Mouse (Mus musculus): Measurements from ENCODE around the gene Gpsm1. TPM values are rescaled to one million over a fixed set of nuclear protein-coding genes. Genes with fewer than 3 reads are reported as not detected.
A peak's percentile ranks its signal among the peaks of the same experiment; 100 is the strongest.

The Gpsm1 gene
- polyA plus RNA-seq, 1 experiment from 2014 or later, result 21.4 TPM

DNA sequence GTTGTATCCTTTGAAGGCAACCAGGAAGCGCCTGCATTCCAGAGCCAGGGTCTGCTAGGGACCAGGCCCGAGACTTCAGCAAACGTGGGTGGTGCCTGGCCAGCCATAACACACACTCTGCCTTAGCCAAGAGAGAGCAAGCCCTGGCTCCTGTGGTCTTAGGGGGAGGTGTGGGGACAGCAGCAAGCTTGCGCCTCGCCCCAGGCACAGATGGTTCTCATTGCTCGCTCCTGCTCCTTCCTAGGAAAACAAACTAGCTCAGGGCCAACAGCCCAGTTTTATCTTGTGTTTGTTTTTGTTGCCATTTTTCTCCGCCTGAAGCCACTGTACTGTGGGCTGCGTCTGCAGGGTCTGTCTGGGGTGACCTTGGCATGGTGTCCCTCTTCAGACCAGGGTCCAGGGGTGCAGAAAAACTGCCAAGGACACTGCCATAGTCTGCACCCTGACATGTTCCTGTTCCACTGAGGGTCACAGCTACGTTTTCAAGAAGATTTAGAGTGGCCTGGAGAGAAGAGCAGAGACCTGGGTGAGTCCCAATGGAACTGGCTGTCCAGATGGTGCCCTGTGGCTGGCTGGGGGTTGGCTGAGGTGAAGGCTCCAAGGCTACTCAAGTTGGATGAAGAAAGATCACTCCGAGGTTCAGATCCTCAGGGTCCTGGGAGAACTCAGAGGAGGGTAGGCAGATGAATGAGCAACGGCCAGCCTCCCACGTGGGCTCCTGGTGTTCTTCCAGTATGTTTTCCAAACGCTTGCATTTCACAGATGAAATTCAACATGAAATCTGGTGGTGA lies 839 bp upstream of the Gpsm1 start:
- Histone ChIP-seq H3K27me3 (ENCODE audit: control insufficient read depth, insufficient read depth, low read length) (no peaks in the 10 kb centered on the region), H3K9ac (ENCODE audit: low read depth, low read length) (peak overlapping the region; percentile 40; the same call in 1 of the 2 replicates), H3K9me3 (replicated peaks; ENCODE audit: control insufficient read depth, low read length) (no peaks in the 10 kb centered on the region), H3K27ac (ENCODE audit: low read depth, low read length) (peak overlapping the region; percentile 92), H3K4me2 (peak overlapping the region; percentile 94), H3K36me3 (ENCODE audit: control insufficient read depth, insufficient read depth, low read length) (no peaks in the 10 kb centered on the region), H3K4me3 (ENCODE audit: low read depth, low read length) (peak overlapping the region; percentile 90), H3K4me1 (ENCODE audit: control insufficient read depth, insufficient read depth, low read length) (peaks cover 47% of the 10 kb centered on the region)
- ATAC-seq (replicated peaks; ENCODE audit: insufficient number of reproducible peaks, low FRiP score, low TSS enrichment), result no peak
- WGBS (ENCODE audit: insufficient replicate concordance), result 39% methylated on average over 13 of the region's 13 CpGs

DNA sequence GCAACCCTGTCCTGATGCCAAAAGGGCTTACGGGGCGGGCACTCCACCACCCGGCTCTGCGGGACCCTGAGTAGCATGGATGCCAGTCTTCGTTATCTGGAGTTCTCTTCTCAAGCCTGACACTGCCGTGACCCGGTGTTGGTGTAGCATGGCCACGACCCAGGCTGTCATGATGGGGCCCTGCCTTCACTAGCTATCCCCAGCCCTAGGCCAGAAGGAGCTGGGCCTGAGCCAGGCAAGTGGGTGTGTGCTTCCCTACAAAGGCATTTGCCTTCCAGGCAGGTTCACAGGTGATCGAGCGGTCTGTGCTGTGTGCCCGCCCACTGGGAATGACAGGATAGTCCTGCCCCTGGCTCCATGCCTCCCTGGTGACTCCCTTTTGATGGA lies 603 bp downstream of the Gpsm1 start:
- peak; percentile 33 for ATAC-seq (replicated peaks; ENCODE audit: insufficient number of reproducible peaks, low FRiP score, low TSS enrichment)
- Histone ChIP-seq H3K36me3 (ENCODE audit: control insufficient read depth, insufficient read depth, low read length) (no peaks in the 10 kb centered on the region), H3K4me2 (peak overlapping the region; percentile 94), H3K4me3 (ENCODE audit: low read depth, low read length) (peak overlapping the region; percentile 90), H3K9ac (ENCODE audit: low read depth, low read length) (peak overlapping the region; percentile 94), H3K4me1 (ENCODE audit: control insufficient read depth, insufficient read depth, low read length) (peaks cover 41% of the 10 kb centered on the region), H3K27me3 (ENCODE audit: control insufficient read depth, insufficient read depth, low read length) (no peaks in the 10 kb centered on the region), H3K9me3 (replicated peaks; ENCODE audit: control insufficient read depth, low read length) (no peaks in the 10 kb centered on the region), H3K27ac (ENCODE audit: low read depth, low read length) (peak overlapping the region; percentile 92)
- 1% methylated on average over 11 of the region's 11 CpGs for WGBS (ENCODE audit: insufficient replicate concordance)

DNA sequence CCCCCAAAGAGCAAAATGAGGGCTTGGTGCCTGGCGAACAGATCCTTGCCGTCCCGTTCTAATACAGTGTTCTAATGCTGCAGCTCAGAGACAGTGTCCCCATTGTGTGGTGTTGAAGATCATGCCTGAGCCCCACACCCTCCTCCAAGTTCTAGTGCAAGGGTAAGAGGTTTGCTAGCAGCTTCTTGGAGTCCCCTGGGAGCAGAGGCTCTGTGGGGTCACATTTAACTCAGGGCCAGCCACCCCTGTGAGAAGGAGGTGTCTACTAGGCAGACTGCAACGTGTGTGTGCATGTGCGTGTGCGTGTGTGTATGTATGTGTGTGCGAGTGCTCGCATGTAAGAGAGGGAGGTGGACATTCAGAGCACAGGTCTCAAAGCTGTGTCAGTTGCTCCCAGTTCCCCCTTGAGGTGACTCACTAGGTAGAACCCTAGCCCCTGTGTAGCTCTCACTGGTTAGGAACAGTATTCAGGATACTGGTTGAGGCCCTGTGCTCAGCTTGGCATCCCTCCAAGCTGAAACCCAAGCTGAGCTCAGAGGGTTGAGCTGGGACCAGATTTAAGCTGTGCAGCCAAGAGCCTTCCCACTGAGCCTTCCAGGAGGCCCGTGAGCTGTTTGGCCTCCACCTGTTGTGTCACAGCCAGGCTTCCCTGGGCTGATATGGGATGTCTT lies 1.4 kb downstream of the Gpsm1 start:
- H3K27me3 ChIP-seq (ENCODE audit: control insufficient read depth, insufficient read depth, low read length), result no peaks in the 10 kb centered on the region
- H3K27ac ChIP-seq (ENCODE audit: low read depth, low read length), result no peak overlapping the region; the same call in 1 of the 2 replicates
- ATAC-seq (replicated peaks; ENCODE audit: insufficient number of reproducible peaks, low FRiP score, low TSS enrichment), result no peak
- WGBS (ENCODE audit: insufficient replicate concordance), result 63% methylated on average over 9 of the region's 9 CpGs
- H3K9ac ChIP-seq (ENCODE audit: low read depth, low read length), result peak overlapping the region; percentile 94
- no peaks in the 10 kb centered on the region for H3K9me3 ChIP-seq (replicated peaks; ENCODE audit: control insufficient read depth, low read length)
- peak overlapping the region; percentile 94 for H3K4me2 ChIP-seq
- H3K36me3 ChIP-seq (ENCODE audit: control insufficient read depth, insufficient read depth, low read length), result no peaks in the 10 kb centered on the region
- H3K4me3 ChIP-seq (ENCODE audit: low read depth, low read length), result peak overlapping the region; percentile 90
- peaks cover 41% of the 10 kb centered on the region for H3K4me1 ChIP-seq (ENCODE audit: control insufficient read depth, insufficient read depth, low read length)

DNA sequence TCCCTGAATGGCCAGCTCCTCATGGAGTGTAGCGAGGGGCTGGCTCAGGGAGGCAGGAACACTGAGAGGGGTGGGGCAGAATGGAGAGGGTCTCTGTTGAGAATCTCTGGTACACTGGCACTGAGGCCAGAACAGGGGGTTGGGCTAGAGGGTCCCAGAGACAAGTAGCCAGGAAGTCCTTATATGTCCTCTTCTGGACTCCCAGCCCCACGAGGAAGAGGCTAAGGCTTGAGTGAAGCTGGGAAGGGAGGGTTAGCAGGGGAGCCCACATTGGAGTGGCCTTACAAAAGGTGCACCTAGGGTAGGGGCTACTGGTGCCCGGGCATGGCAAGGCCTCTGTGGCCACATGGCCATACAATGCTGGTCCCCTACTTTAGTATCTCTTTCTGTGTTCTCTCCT lies 2.1 kb downstream of the Gpsm1 start:
- Histone ChIP-seq H3K4me2 (peak overlapping the region; percentile 94), H3K27ac (ENCODE audit: low read depth, low read length) (no peak overlapping the region), H3K9ac (ENCODE audit: low read depth, low read length) (no peak overlapping the region), H3K27me3 (ENCODE audit: control insufficient read depth, insufficient read depth, low read length) (no peaks in the 10 kb centered on the region), H3K4me3 (ENCODE audit: low read depth, low read length) (no peak overlapping the region), H3K9me3 (replicated peaks; ENCODE audit: control insufficient read depth, low read length) (no peaks in the 10 kb centered on the region), H3K4me1 (ENCODE audit: control insufficient read depth, insufficient read depth, low read length) (peaks cover 37% of the 10 kb centered on the region), H3K36me3 (ENCODE audit: control insufficient read depth, insufficient read depth, low read length) (no peaks in the 10 kb centered on the region)
- WGBS (ENCODE audit: insufficient replicate concordance), result 65% methylated on average over 3 of the region's 3 CpGs
- ATAC-seq (replicated peaks; ENCODE audit: insufficient number of reproducible peaks, low FRiP score, low TSS enrichment), result no peak

DNA sequence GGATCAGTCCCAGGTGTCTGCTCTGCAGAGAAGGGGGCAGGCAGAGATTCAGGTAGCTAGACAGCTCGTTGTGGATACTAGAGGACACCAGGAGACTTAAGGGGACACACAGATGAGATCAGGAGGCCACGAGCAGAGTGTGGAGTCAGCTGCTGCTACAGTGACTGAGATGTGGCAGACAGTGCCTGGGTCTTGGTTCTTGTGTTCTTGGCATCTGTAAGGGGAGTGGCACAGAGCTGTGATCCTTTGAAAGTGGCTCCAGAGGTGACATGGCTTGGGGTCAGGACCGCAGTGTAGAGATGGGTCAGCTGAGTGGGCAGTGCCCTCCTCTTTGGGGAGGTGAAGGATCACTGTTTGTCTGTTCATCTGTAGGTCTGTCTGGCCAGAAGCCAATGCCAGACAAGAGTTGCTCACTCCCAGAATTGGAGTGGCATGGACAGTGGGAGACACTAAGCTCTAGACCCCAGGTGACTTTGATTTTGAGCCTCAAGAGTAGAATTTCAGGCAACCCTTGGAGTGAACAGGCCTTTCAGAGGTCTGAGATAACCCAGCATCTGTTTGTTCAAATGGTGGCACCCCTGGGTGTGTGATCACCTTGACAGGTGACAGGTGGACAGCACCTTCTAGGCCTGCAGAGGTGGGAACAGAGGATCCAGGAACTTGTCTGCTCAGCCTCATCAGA lies 2.8 kb downstream of the Gpsm1 start:
- H3K27ac ChIP-seq (ENCODE audit: low read depth, low read length), result no peak overlapping the region
- ATAC-seq (replicated peaks; ENCODE audit: insufficient number of reproducible peaks, low FRiP score, low TSS enrichment), result no peak
- peaks cover 1% of the 10 kb centered on the region for H3K36me3 ChIP-seq (ENCODE audit: control insufficient read depth, insufficient read depth, low read length)
- WGBS (ENCODE audit: insufficient replicate concordance), result 81% methylated on average over 3 of the region's 3 CpGs
- no peak overlapping the region for H3K4me2 ChIP-seq
- H3K9ac ChIP-seq (ENCODE audit: low read depth, low read length), result no peak overlapping the region
- peaks cover 37% of the 10 kb centered on the region for H3K4me1 ChIP-seq (ENCODE audit: control insufficient read depth, insufficient read depth, low read length)
- no peaks in the 10 kb centered on the region for H3K9me3 ChIP-seq (replicated peaks; ENCODE audit: control insufficient read depth, low read length)
- no peaks in the 10 kb centered on the region for H3K27me3 ChIP-seq (ENCODE audit: control insufficient read depth, insufficient read depth, low read length)
- H3K4me3 ChIP-seq (ENCODE audit: low read depth, low read length), result no peak overlapping the region

DNA sequence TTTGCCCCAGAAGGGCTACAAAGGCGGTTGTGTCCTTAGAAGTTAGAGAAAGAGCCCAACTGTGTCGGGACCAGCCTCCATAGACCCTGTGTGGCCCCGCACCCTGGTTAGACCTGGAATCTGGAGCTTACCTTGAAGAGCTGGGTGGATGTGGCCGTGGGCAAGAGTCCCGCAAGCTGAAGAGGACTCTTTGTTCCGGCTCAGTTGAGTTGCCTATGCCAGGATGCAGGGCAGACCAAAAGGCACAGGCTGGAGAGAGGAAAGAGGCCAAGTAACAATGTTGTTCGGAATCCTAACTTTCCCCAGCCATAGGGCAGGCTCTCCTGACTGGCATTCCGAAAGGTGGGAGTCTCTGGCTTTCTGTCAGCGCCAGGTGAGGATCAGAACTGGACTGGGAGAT lies 3.8 kb downstream of the Gpsm1 start:
- H3K9me3 ChIP-seq (replicated peaks; ENCODE audit: control insufficient read depth, low read length), result no peaks in the 10 kb centered on the region
- no peak overlapping the region for H3K9ac ChIP-seq (ENCODE audit: low read depth, low read length)
- no peaks in the 10 kb centered on the region for H3K27me3 ChIP-seq (ENCODE audit: control insufficient read depth, insufficient read depth, low read length)
- peaks cover 11% of the 10 kb centered on the region for H3K36me3 ChIP-seq (ENCODE audit: control insufficient read depth, insufficient read depth, low read length)
- no peak overlapping the region for H3K4me3 ChIP-seq (ENCODE audit: low read depth, low read length)
- H3K4me2 ChIP-seq, result no peak overlapping the region
- ATAC-seq (replicated peaks; ENCODE audit: insufficient number of reproducible peaks, low FRiP score, low TSS enrichment), result no peak
- H3K27ac ChIP-seq (ENCODE audit: low read depth, low read length), result no peak overlapping the region
- WGBS (ENCODE audit: insufficient replicate concordance), result 87% methylated on average over 9 of the region's 9 CpGs
- H3K4me1 ChIP-seq (ENCODE audit: control insufficient read depth, insufficient read depth, low read length), result peaks cover 35% of the 10 kb centered on the region

DNA sequence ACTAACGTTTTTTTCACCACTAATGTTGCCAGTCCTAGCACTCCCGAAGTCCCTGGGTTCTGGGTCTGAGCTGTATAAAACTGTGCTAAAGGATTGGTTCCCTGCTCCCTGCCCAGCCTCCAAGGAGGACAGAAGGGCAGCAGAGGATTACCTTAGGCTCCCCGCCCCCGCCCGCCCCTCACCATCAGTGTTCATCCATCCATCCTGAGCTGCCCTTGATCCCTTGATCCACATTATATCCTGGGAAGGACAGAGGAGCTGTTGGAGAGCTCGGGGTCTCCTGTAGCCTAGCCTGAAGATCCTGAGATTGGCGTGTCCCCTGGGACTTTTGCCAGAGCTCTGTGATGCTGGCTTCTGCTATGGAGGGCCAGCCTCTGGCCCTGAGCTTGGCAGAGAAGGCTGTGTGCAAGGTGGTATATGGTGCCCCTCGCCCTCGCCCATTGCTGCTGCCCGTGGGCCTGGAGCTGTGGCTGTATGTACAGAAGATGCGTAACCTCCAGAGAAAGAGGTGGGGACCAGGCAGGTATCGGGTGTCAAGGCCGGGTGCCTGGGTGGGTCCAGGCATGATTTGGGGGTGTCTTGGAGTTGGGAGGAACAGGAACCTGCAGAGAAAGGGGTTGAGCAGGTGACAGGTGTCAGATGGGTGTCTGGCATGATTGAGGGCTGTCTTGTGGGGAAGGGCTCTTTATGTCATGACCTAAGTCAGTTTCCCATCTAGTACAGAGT lies 4.4 kb downstream of the Gpsm1 start:
- no peaks in the 10 kb centered on the region for H3K9me3 ChIP-seq (replicated peaks; ENCODE audit: control insufficient read depth, low read length)
- peaks cover 29% of the 10 kb centered on the region for H3K4me1 ChIP-seq (ENCODE audit: control insufficient read depth, insufficient read depth, low read length)
- ATAC-seq (replicated peaks; ENCODE audit: insufficient number of reproducible peaks, low FRiP score, low TSS enrichment), result no peak
- no peak overlapping the region for H3K4me2 ChIP-seq
- no peak overlapping the region for H3K27ac ChIP-seq (ENCODE audit: low read depth, low read length)
- H3K4me3 ChIP-seq (ENCODE audit: low read depth, low read length), result no peak overlapping the region
- peaks cover 11% of the 10 kb centered on the region for H3K36me3 ChIP-seq (ENCODE audit: control insufficient read depth, insufficient read depth, low read length)
- 83% methylated on average over 13 of the region's 13 CpGs for WGBS (ENCODE audit: insufficient replicate concordance)
- no peaks in the 10 kb centered on the region for H3K27me3 ChIP-seq (ENCODE audit: control insufficient read depth, insufficient read depth, low read length)
- H3K9ac ChIP-seq (ENCODE audit: low read depth, low read length), result no peak overlapping the region

All from heart, embryonic 11.5 days (tissue).